Mouse (Mus musculus) ES-Bruce4 (cell line): ENCODE measurements around the gene Ergic1. TPM values are rescaled to one million over a fixed set of nuclear protein-coding genes. Genes with fewer than 3 reads are reported as not detected.
A peak's percentile ranks its signal among the peaks of the same experiment; 100 is the strongest.

Experiments used
- H3K27ac ChIP-seq: 2 replicates; pipeline ENCODE4 v1.5.1; 2012; ENCODE audit warnings: low read length, inconsistent platforms; ENCODE audit not compliant: insufficient read depth
- H3K27me3 ChIP-seq: 2 replicates; pipeline ENCODE4 v1.6.1; 2012; ENCODE audit warnings: mild to moderate bottlenecking, low read length, inconsistent platforms; ENCODE audit not compliant: control insufficient read depth, poor library complexity, insufficient read depth, severe bottlenecking
- H3K36me3 ChIP-seq: 2 replicates; pipeline ENCODE4 v1.6.1; 2012; ENCODE audit warnings: inconsistent platforms, mild to moderate bottlenecking, low read length, moderate library complexity; ENCODE audit not compliant: control insufficient read depth, poor library complexity, insufficient read depth, severe bottlenecking
- H3K4me1 ChIP-seq: one replicate; pipeline ENCODE4 v1.8.1; 2011; ENCODE audit warnings: low read length; ENCODE audit not compliant: control insufficient read depth, insufficient read depth
- H3K4me3 ChIP-seq: 2 replicates; pipeline ENCODE4 v1.5.1; 2011; ENCODE audit warnings: low read depth, mild to moderate bottlenecking, low read length
- H3K9ac ChIP-seq: 2 replicates; pipeline ENCODE4 v1.6.1; 2012; ENCODE audit warnings: low read depth, mild to moderate bottlenecking, inconsistent platforms; ENCODE audit not compliant: poor library complexity, severe bottlenecking
- H3K9me3 ChIP-seq: replicated peaks from 2 replicates; pipeline ENCODE4 v1.6.1; 2012; ENCODE audit warnings: mild to moderate bottlenecking, low read length, inconsistent platforms; ENCODE audit not compliant: control insufficient read depth, poor library complexity, insufficient read depth, severe bottlenecking
- CTCF ChIP-seq: IDR thresholded peaks from one replicate; pipeline ENCODE4 v1.8.1; 2011; ENCODE audit warnings: low read depth, low read length
- EP300 ChIP-seq: IDR thresholded peaks from 2 replicates; pipeline ENCODE4 v1.6.1; 2011; ENCODE audit warnings: low read depth, low read length; ENCODE audit not compliant: insufficient read depth
- POLR2A ChIP-seq: IDR thresholded peaks from one replicate; pipeline ENCODE4 v1.8.1; 2011; ENCODE audit warnings: low read length; ENCODE audit not compliant: insufficient read depth
- polyA plus RNA-seq: library from polyadenylated mRNA; stranded (reverse); fragments of >200 nt; gene quantifications from 2 replicates; pipeline ENCODE4 v1.2.4, GENCODE M21; 2011; ENCODE audit warnings: low read depth; ENCODE audit not compliant: missing spikeins, insufficient read depth, insufficient read length

Gene Ergic1
- polyA plus RNA-seq, 1 experiment: 166 TPM

GRCm38 (mm10) chr17:26560526-26561289 is 581 bp upstream of the Ergic1 start:
- H3K9me3 ChIP-seq: no peaks in the 10 kb centered on the region
- no peaks in the 10 kb centered on the region for H3K27me3 ChIP-seq
- peaks cover 2% of the 10 kb centered on the region for H3K4me1 ChIP-seq
- peak overlapping the region; percentile 65 for H3K9ac ChIP-seq
- TF ChIP-seq CTCF (no peak), EP300 (no peak), POLR2A (no peak)
- H3K36me3 ChIP-seq: 0 out of 2 replicates have a peak, but pooled peaks cover 4% of the 10 kb centered on the region
- H3K4me3 ChIP-seq: peak overlapping the region; percentile 98
- peak overlapping the region; percentile 90 for H3K27ac ChIP-seq

GRCm38 (mm10) chr17:26561651-26562181 is 427 bp downstream of the Ergic1 start, which contains the start of gene Dusp1:
Gene Dusp1 (minus strand): TSS chr17:26562128.
- H3K4me1 ChIP-seq: peaks cover 2% of the 10 kb centered on the region
- H3K36me3 ChIP-seq: 0 out of 2 replicates have a peak, but pooled peaks cover 4% of the 10 kb centered on the region
- H3K27me3 ChIP-seq: no peaks in the 10 kb centered on the region
- H3K9me3 ChIP-seq: no peaks in the 10 kb centered on the region
- peak within 1 kb of the TSS; percentile 98 for H3K4me3 ChIP-seq
- H3K9ac ChIP-seq: peak within 1 kb of the TSS; percentile 65
- peak within 1 kb of the TSS; percentile 90 for H3K27ac ChIP-seq
- TF ChIP-seq CTCF (no peak), POLR2A (no peak), EP300 (no peak)

GRCm38 (mm10) chr17:26562292-26562691 is 1.0 kb downstream of the Ergic1 start:
- H3K9ac ChIP-seq: peak overlapping the region; percentile 65
- 0 out of 2 replicates have a peak, but pooled peaks cover 4% of the 10 kb centered on the region for H3K36me3 ChIP-seq
- TF ChIP-seq EP300 (no peak), POLR2A (no peak), CTCF (no peak)
- no peaks in the 10 kb centered on the region for H3K9me3 ChIP-seq
- no peaks in the 10 kb centered on the region for H3K27me3 ChIP-seq
- no peak overlapping the region for H3K27ac ChIP-seq
- H3K4me3 ChIP-seq: peak overlapping the region; percentile 66
- peaks cover 2% of the 10 kb centered on the region for H3K4me1 ChIP-seq

- no peak overlapping the region for H3K4me3 ChIP-seq
- no peaks in the 10 kb centered on the region for H3K27me3 ChIP-seq
- no peak overlapping the region for H3K27ac ChIP-seq
- no peak overlapping the region for H3K9ac ChIP-seq
- H3K9me3 ChIP-seq: no peaks in the 10 kb centered on the region
- peaks cover 4% of the 10 kb centered on the region; the same call in 1 of the 2 replicates for H3K36me3 ChIP-seq
- TF ChIP-seq CTCF (no peak), EP300 (no peak), POLR2A (no peak)
- H3K4me1 ChIP-seq: peaks cover 2% of the 10 kb centered on the region
Measured at GRCm38 (mm10) chr17:26563476-26563875, 2.2 kb downstream of the Ergic1 start.

- Histone ChIP-seq H3K9me3 (no peaks in the 10 kb centered on the region), H3K27ac (no peak overlapping the region), H3K27me3 (no peaks in the 10 kb centered on the region), H3K36me3 (peaks cover 4% of the 10 kb centered on the region; the same call in 1 of the 2 replicates), H3K4me3 (no peak overlapping the region), H3K9ac (no peak overlapping the region), H3K4me1 (peaks cover 2% of the 10 kb centered on the region)
- TF ChIP-seq POLR2A (no peak), CTCF (no peak), EP300 (no peak)
Measured at GRCm38 (mm10) chr17:26564439-26564838, 3.1 kb downstream of the Ergic1 start.

GRCm38 (mm10) chr17:26567142-26567817 is 6.0 kb downstream of the Ergic1 start:
- Histone ChIP-seq H3K9me3 (no peaks in the 10 kb centered on the region), H3K4me1 (peaks cover 9% of the 10 kb centered on the region), H3K4me3 (no peak overlapping the region), H3K27me3 (no peaks in the 10 kb centered on the region), H3K9ac (no peak overlapping the region), H3K27ac (no peak overlapping the region), H3K36me3 (peaks cover 4% of the 10 kb centered on the region; the same call in 1 of the 2 replicates)
- TF ChIP-seq CTCF (no peak), POLR2A (no peak), EP300 (no peak)
